16 mouse cellular contexts compared by ENCODE assay signal in the genomic region with DNA sequence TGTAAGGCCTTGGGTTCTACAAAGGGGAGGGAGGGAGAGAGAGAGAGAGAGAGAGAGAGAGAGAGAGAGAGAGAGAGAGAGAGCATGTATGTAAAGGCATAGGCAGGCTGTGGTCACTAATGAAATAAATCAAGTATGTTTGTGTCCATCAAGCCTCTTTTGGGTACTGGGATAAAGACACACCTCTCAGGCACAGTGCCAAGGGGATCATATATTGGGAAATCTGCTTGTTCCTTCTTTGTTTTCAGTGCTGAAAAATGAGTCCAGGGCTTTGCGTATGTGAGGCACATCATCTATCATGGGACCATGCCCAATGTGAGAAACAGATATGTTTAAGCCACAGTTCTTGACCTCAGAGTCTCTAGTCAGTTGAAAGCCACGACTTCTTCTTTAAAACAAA.
"Had no signal": no experiment of that assay in that cellular context is flagged by ENCODE, and none has a peak within 500 bp of the region (broad histone marks: within the 10 kb centered on the region; RNA-seq: fewer than 3 reads in every experiment).

No protein-coding gene starts in this region.

- H3K9me3 ChIP-seq: lung, embryonic 15.5 days; midbrain, embryonic 12.5 days; neural tube, embryonic 12.5 days; stomach, embryonic 15.5 days had no signal

- H3K27ac ChIP-seq: liver, embryonic 14.5 days; lung, embryonic 15.5 days; macrophage; midbrain, embryonic 12.5 days; neural tube, embryonic 12.5 days; stomach, embryonic 15.5 days; stomach, postnatal 0 days had no signal

- H3K4me3 ChIP-seq: lung, embryonic 15.5 days; megakaryocyte, embryonic 14.5 days; midbrain, embryonic 12.5 days; neural tube, embryonic 12.5 days; stomach, embryonic 15.5 days had no signal

- H3K4me2 ChIP-seq: lung, embryonic 15.5 days; midbrain, embryonic 12.5 days; neural tube, embryonic 12.5 days; stomach, embryonic 15.5 days had no signal

- DNase-seq: lung, adult 2 months; lung, postnatal 14 days; lung, postnatal 36 days; midbrain, embryonic 14.5 days; right cerebral cortex, postnatal 14 days; thymus, adult 2 months; thymus, postnatal 25 days had no signal

- H3K4me1 ChIP-seq: megakaryocyte, embryonic 14.5 days; neural tube, embryonic 12.5 days had no signal

- H3K27me3 ChIP-seq: lung, embryonic 15.5 days; megakaryocyte, embryonic 14.5 days; midbrain, embryonic 12.5 days; neural tube, embryonic 12.5 days; stomach, embryonic 15.5 days had no signal

- H3K36me3 ChIP-seq: lung, embryonic 15.5 days; midbrain, embryonic 12.5 days; neural tube, embryonic 12.5 days; stomach, embryonic 15.5 days had no signal

- H3K9ac ChIP-seq: liver, embryonic 14.5 days; lung, embryonic 15.5 days; midbrain, embryonic 12.5 days; neural tube, embryonic 12.5 days; stomach, embryonic 15.5 days had no signal

- ATAC-seq: lung, postnatal 0 days had no signal
